Mouse (Mus musculus) midbrain, embryonic 16.5 days (tissue): ENCODE results near the gene Yy1. TPM values are rescaled to one million over a fixed set of nuclear protein-coding genes. Genes with fewer than 3 reads are reported as not detected.

Experiments
- ATAC-seq: fragments of 200-750 bp; cut with Nextera tagmentation; 2 replicates; pipeline ENCODE4 v1.8.0; 2017; ENCODE audit warnings: moderate TSS enrichment
- H3K27ac ChIP-seq: fragments of 300-500 bp; sonication (generic); 2 replicates; pipeline ENCODE4 v1.5.1; 2014; ENCODE audit warnings: mild to moderate bottlenecking, low read length, mixed read lengths
- H3K27me3 ChIP-seq: fragments of 300-500 bp; sonication (generic); 2 replicates; pipeline ENCODE4 v1.6.1; 2014; ENCODE audit warnings: low read depth, low read length, mixed read lengths; ENCODE audit not compliant: control insufficient read depth, insufficient read depth
- H3K36me3 ChIP-seq: fragments of 300-500 bp; sonication (generic); 2 replicates; pipeline ENCODE4 v1.6.1; 2014; ENCODE audit warnings: mild to moderate bottlenecking, low read length, moderate library complexity, mixed read lengths; ENCODE audit not compliant: control insufficient read depth, insufficient read depth
- H3K4me1 ChIP-seq: fragments of 300-500 bp; sonication (generic); 2 replicates; pipeline ENCODE4 v1.6.1; 2014; ENCODE audit warnings: mild to moderate bottlenecking, low read length, mixed read lengths; ENCODE audit not compliant: control insufficient read depth, insufficient read depth
- H3K4me2 ChIP-seq: fragments of 300-500 bp; sonication (generic); 2 replicates; pipeline ENCODE4 v1.6.1; 2014; ENCODE audit warnings: mild to moderate bottlenecking, low read length, mixed read lengths
- H3K4me3 ChIP-seq: fragments of 300-500 bp; sonication (generic); 2 replicates; pipeline ENCODE4 v1.5.1; 2014; ENCODE audit warnings: low read depth, mild to moderate bottlenecking, low read length, moderate library complexity, mixed read lengths
- H3K9ac ChIP-seq: fragments of 300-500 bp; sonication (generic); 2 replicates; pipeline ENCODE4 v1.6.1; 2014; ENCODE audit warnings: low read depth, low read length, mixed read lengths
- H3K9me3 ChIP-seq: fragments of 300-500 bp; sonication (generic); replicated peaks from 2 replicates; pipeline ENCODE4 v1.6.1; 2014; ENCODE audit warnings: mild to moderate bottlenecking, low read length, mixed read lengths; ENCODE audit not compliant: control insufficient read depth, poor library complexity, severe bottlenecking
- WGBS: fragments of 180-500 bp; shearing (Covaris S2); extraction: QIAGEN DNeasy Blood & Tissue Kit; methylation state at CpG from one replicate; pipeline ENCODE4 v1.1.7; 2014; 5-methylcytosine and 5-hydroxymethylcytosine counted together
- polyA plus RNA-seq: library from polyadenylated mRNA; unstranded; fragments of >200 nt; fragmentation: Nextera tagmentation; extraction: Ambion mirVana; gene quantifications from 2 replicates; pipeline ENCODE4 v1.2.1, GENCODE M21; 2015

Yy1 gene
- polyA plus RNA-seq, 1 experiment from 2014 or later: 10.3 TPM

- Histone ChIP-seq H3K27ac (peak overlapping the region; percentile 54; the same call in 1 of the 2 replicates), H3K9ac (0 out of 2 replicates have a peak overlapping the region, but pooled peaks have one; percentile 35), H3K36me3 (no peaks in the 10 kb centered on the region), H3K4me2 (peak overlapping the region; percentile 32), H3K27me3 (no peaks in the 10 kb centered on the region), H3K4me1 (no peaks in the 10 kb centered on the region), H3K9me3 (no peaks in the 10 kb centered on the region), H3K4me3 (no peak overlapping the region)
- 43% methylated on average over 14 of the region's 14 CpGs for WGBS
- peak; percentile 28; the same call in 1 of the 2 replicates for ATAC-seq
These were observed 27.0 kb upstream of the Yy1 start for GRCm38 (mm10) chr12:108765751-108766221.

DNA sequence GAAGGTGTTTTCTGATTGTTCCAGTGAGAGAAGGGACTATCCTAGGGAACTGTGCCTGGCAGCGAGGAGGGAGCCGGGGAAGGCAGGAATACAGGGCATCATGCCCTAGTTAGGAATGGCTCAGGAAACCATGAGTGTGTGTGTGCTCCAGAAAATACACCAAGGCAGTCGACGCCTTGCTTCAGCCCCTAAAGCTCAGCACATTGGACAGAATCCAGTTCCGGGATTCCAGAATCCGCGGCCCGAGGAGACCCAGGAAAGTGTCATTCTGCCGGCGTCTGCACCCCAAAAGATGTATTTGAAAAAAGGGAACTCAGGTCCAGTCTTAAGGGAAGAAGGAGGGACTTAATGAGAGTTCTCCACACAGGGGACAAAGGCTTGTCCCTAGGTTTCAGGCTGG lies 26.5 kb upstream of the Yy1 start:
- no peak overlapping the region for H3K4me3 ChIP-seq
- peak overlapping the region; percentile 54; the same call in 1 of the 2 replicates for H3K27ac ChIP-seq
- H3K9me3 ChIP-seq: no peaks in the 10 kb centered on the region
- WGBS: 64% methylated on average over 10 of the region's 10 CpGs
- no peaks in the 10 kb centered on the region for H3K4me1 ChIP-seq
- H3K27me3 ChIP-seq: no peaks in the 10 kb centered on the region
- H3K4me2 ChIP-seq: peak overlapping the region; percentile 32; the same call in 1 of the 2 replicates
- H3K9ac ChIP-seq: peak overlapping the region; percentile 35; the same call in 1 of the 2 replicates
- ATAC-seq: 0 out of 2 replicates have a peak, but pooled peaks have one; percentile 3
- H3K36me3 ChIP-seq: no peaks in the 10 kb centered on the region

DNA sequence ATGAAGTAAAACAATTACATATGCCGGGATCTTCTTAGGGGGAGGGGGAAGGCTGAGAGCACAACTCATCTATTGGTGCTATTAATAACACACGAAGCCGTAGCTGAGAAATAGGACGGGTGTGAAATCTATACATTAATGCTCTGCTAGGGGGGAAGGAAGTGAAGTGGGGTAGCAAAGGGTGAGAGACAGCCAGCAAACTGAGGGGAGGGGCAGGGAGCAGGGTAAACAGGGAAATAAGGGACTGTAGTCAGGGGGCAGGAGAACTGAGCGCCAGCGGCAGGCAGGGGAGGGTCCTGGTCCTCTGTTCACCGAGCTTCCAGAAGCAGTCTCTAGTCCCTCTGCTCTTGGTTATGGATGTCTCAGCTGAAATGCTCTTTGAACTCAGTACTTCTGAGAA lies 25.9 kb upstream of the Yy1 start:
- Histone ChIP-seq H3K27me3 (no peaks in the 10 kb centered on the region), H3K27ac (no peak overlapping the region), H3K9me3 (no peaks in the 10 kb centered on the region), H3K4me1 (no peaks in the 10 kb centered on the region), H3K4me3 (no peak overlapping the region), H3K4me2 (0 out of 2 replicates have a peak overlapping the region, but pooled peaks have one; percentile 32), H3K9ac (peak overlapping the region; percentile 35; the same call in 1 of the 2 replicates), H3K36me3 (no peaks in the 10 kb centered on the region)
- WGBS: 52% methylated on average over 7 of the region's 7 CpGs
- no peak for ATAC-seq

DNA sequence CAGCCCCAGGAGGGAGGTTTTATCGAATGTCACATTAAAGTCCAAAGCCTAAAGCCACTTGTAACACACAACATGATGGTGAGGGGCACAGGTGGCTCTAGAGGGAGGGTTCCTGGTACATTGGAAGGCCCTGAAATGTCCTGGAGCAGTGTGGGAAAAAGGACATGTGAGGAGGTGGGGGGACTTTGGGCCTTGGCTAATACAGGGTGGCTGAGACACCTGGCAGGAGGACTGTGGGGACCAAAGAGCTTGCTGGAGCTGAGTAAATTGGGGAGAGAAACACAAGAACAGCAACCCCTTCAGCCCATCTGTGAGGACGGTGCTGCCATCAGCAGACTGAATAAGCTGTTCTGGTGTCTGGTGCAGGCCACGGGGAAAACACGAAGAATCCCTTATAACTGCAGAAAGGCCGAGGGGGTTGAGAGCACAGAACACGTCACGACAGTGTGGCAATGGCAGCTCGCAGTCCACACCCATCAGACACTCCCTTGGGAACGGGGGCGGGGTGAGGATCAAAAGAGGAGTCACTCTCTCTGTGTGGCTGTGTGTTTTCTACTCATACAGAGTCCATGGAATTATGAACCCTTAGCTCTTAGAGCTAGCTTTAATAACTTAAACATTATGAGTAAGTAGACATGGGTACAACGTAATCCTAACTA lies 24.4 kb upstream of the Yy1 start:
- no peak for ATAC-seq
- no peak overlapping the region for H3K4me2 ChIP-seq
- no peaks in the 10 kb centered on the region for H3K4me1 ChIP-seq
- 91% methylated on average over 11 of the region's 11 CpGs for WGBS
- no peak overlapping the region for H3K27ac ChIP-seq
- H3K36me3 ChIP-seq: no peaks in the 10 kb centered on the region
- H3K4me3 ChIP-seq: no peak overlapping the region
- H3K27me3 ChIP-seq: no peaks in the 10 kb centered on the region
- H3K9ac ChIP-seq: no peak overlapping the region
- no peaks in the 10 kb centered on the region for H3K9me3 ChIP-seq

DNA sequence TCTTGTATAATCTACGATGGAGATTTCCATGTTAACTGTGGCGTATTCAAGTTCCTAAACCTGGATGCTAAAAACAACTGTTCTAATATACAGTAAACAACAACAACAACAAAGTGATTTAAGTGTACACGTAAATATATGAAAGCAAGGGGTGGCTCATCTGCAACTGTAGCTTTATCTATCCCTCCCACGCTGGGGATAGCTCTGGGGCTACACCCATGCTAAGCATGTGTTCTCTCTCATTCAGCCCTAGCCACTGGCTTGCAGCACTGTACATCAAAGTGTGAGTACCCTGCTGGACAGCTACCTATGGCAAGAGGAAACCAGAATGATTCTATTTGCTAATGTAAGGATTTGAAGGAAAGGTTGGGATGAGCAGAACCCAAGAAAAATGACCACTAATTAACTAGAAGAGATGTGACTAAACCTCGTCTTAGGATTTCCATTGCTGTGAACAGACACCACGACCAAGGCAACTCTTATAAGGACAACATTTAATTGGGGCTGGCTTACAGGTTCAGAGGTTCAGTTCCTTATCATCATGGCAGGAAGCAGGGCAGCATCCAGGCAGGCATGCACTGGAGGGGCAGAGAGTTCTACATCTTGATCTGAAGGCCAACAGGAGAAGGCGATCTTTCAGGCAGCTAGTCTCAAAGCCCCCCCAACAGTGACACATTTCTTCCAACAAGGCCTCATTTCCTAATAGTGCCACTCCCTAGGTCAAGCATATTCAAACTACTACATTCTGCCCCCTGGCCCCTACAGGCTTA lies 12.5 kb upstream of the Yy1 start:
- Histone ChIP-seq H3K4me1 (no peaks in the 10 kb centered on the region), H3K4me3 (no peak overlapping the region), H3K36me3 (peaks cover 14% of the 10 kb centered on the region), H3K27ac (no peak overlapping the region), H3K9me3 (peaks cover 5% of the 10 kb centered on the region; the same call in 1 of the 2 replicates), H3K4me2 (no peak overlapping the region), H3K9ac (no peak overlapping the region), H3K27me3 (no peaks in the 10 kb centered on the region)
- ATAC-seq: no peak
- WGBS: 95% methylated on average over 7 of the region's 7 CpGs

DNA sequence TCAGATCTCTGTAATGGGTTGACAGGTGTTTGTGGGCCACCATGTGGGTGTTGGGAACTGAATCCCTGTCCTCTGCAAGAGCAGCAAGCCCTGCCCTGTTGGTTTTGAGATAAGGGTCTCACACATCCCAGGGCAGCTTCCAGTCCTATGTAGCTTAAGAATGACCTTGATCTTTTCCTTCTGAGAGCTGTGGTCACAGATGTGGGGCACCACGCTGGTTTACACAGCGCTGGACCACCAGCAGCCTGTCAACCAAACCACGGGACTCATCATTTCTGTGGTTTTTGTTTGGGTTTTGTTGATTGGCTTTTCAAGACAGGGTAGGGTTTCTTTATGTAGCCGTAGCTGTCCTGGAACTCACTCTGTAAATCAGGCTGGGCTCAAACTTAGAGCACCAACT lies 7.6 kb upstream of the Yy1 start:
- Histone ChIP-seq H3K4me1 (peaks cover 4% of the 10 kb centered on the region; the same call in 1 of the 2 replicates), H3K36me3 (no peaks in the 10 kb centered on the region), H3K27me3 (no peaks in the 10 kb centered on the region), H3K27ac (no peak overlapping the region), H3K9ac (no peak overlapping the region), H3K4me2 (no peak overlapping the region), H3K4me3 (no peak overlapping the region), H3K9me3 (no peaks in the 10 kb centered on the region; the same call in 1 of the 2 replicates)
- 92% methylated on average over 4 of the region's 4 CpGs for WGBS
- ATAC-seq: no peak

DNA sequence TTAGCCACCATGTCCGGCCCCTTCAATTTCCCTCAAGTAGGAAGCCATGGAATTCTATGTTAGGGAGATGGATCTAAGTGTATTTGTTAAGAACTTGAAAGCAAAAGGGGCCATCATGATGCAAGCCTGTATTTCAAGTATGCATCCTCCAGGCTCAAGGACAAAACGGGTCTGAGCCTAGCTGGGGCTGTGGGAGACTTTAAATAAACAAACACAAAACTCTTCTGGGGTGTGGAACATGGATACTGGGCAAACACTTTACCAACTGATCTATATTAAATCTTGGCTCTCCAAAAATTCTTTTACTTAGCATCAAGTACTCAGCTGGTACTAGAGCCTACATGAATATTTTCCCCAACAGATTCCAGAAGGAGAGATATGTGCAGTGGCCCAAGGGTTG lies 5.4 kb upstream of the Yy1 start:
- H3K27me3 ChIP-seq: no peaks in the 10 kb centered on the region
- WGBS: 94% methylated on average over 2 of the region's 2 CpGs
- no peak for ATAC-seq
- H3K36me3 ChIP-seq: no peaks in the 10 kb centered on the region
- H3K4me1 ChIP-seq: peaks cover 18% of the 10 kb centered on the region
- H3K4me3 ChIP-seq: no peak overlapping the region
- H3K9ac ChIP-seq: no peak overlapping the region
- H3K27ac ChIP-seq: no peak overlapping the region
- no peak overlapping the region for H3K4me2 ChIP-seq
- no peaks in the 10 kb centered on the region; the same call in 1 of the 2 replicates for H3K9me3 ChIP-seq

GRCm38 (mm10) chr12:108792152-108792545 lies 624 bp upstream of the Yy1 start:
- peak overlapping the region; percentile 59 for H3K4me2 ChIP-seq
- H3K4me1 ChIP-seq: peaks cover 37% of the 10 kb centered on the region
- peak overlapping the region; percentile 98 for H3K27ac ChIP-seq
- H3K4me3 ChIP-seq: peak overlapping the region; percentile 100
- peak overlapping the region; percentile 73 for H3K9ac ChIP-seq
- no peaks in the 10 kb centered on the region for H3K27me3 ChIP-seq
- no peaks in the 10 kb centered on the region for H3K36me3 ChIP-seq
- no peaks in the 10 kb centered on the region for H3K9me3 ChIP-seq
- 0% methylated on average over 52 of the region's 52 CpGs for WGBS
- ATAC-seq: peak; percentile 50
